Mouse (Mus musculus): ENCODE results near the gene H2afb3. TPM values are rescaled to one million over a fixed set of nuclear protein-coding genes. Genes with fewer than 3 reads are reported as not detected.

H2afb3 gene
- polyA plus RNA-seq (2012; rRNA removed; ENCODE audit: low replicate concordance), result not detected in 2 replicates

GRCm38 (mm10) chrX:120312995-120313394 is at the start of gene H2afb3:
Gene H2afb3, minus strand, starts transcription at chrX:120313095.

GRCm38 (mm10) chrX:120290011-120290899 is 22.6 kb downstream of the H2afb3 start, which contains the start of gene Pcdh11x:
Gene Pcdh11x, plus strand, starts transcription at chrX:120290259.

Other genes with a start within 250 kb of the H2afb3 start
- gene Pcdh11x, start 22.8 kb downstream of the H2afb3 start, polyA plus RNA-seq (2012; rRNA removed; ENCODE audit: low replicate concordance), result 0.16 and 0.17 TPM in 2 replicates